Mouse (Mus musculus): ENCODE measurements at regions not wholly inside any gene's neighbourhood (a gene's known extent, or its start where the extent isn't known, plus 50 kb on each side); places are given as distances from the start of the nearest gene placed in this dataset.

DNA sequence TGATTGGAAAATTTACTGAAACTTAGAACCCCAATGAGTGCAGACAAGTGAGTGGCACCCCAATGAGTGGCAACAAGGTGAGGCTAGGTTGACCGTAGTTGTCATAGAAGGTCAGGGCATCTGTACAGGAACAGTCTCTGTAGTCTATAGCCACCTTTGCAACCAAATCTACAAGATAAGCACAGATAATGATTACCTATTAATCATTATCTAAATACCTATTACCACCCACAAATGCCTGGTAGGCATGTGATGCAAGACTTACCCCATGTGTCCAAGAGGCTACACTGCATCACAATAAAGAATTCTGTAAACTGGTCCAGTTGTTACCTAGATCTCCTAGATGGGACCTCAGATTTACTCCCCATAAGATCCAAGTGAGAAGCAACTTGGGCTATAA lies 778.7 kb downstream of the Cntnap5b start:
- no peak for DNase-seq (ENCODE audit: low read depth, low spot score)

DNA sequence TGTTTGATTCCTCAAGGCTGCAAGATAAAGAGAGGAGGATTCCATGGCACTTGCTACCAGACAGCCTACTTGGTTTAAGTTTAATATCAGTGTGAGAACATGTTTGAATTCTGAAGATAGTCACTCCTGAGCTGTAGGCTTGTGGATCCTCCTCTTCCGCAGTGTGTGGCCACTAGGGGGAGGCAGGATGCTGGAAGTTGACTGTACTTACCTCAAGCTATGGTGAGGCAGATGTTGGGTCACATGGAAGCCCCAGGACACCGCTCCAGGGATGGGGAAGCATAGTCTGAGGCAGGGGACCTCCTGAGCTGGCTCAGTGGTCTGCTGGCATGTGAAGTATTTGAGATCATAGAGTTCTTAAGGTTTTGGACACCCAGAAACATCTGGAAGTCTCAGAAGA lies 784.4 kb downstream of the Cntnap5b start:
- DNase-seq (ENCODE audit: low read depth, low spot score), result peak; percentile 18

Measured in WW6 (cell line).